Mouse (Mus musculus) monocyte, adult 2 months (primary cell): ENCODE results near the gene Skap1.

ENCODE experiments used
- DNase-seq, 2 experiments: peaks; one replicate each; pipeline ENCODE4 v3.0.0; 2022; ENCODE audit warnings: low spot score in 2 of 2, low read depth in 1 of 2

The Skap1 gene

GRCm38 (mm10) chr11:96740796-96741195 lies 276.4 kb downstream of the Skap1 start:
- DNase-seq = no peak

DNA sequence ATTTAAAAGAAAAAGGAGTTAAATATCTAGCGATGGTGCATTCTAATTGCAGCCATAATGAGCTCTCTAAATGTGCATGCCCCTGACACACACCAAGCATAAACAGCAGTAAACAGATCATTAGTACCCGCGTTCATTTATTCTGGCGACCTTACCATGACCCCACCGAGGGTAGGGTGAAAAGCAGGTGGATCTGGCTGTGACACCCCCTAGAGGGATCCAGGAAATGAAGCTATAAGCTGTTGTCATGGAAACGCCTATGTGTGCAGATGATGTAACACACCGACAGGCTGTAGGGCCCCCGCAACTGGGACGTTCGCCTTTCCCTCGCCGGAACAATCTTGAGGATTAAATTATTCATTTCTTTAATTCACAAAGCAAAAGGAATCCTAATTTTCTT lies 277.6 kb downstream of the Skap1 start:
- no peak for DNase-seq

DNA sequence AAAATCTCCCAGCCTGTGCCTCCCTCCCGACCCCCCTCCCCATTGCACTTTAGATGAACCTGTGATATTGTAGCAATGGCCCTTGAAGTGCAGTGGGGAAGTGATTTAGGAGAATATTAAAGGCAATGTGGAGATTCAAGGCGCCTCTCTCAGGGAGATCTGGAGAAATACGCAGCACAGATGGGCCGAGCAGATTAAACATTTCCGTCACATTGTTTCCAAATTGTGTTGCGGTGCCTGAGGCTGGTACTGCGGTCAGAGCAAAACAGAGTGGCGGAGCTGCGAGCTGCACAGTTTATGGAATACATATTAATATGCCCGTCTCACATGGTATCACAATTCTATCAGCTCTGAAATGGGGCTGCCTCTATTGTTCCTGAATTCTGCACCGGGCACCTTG lies 278.6 kb downstream of the Skap1 start:
- no peak for DNase-seq

DNA sequence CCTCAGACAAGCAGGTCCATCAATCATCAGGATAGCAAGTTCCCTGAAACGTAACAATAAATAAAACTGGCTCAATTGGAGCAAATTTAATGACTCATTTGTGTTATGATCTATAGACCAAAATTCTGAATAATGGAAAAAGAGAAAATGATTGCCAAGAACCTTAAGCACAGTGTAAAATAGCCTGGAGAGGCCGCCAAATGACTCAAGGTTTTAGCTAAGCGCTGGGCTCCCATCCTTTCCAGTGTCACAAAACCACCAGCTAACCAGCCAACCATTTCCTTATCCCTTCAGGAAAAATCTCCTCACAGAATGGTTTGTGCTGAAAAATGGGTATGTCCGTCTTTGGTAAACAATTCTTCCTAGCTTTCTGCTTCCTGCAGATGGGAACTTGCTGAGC lies 279.5 kb downstream of the Skap1 start:
- no peak for DNase-seq

GRCm38 (mm10) chr11:96746648-96747047 lies 282.3 kb downstream of the Skap1 start:
- DNase-seq = no peak

- no peak for DNase-seq
Measured at GRCm38 (mm10) chr11:96747555-96747954, 283.2 kb downstream of the Skap1 start.

DNA sequence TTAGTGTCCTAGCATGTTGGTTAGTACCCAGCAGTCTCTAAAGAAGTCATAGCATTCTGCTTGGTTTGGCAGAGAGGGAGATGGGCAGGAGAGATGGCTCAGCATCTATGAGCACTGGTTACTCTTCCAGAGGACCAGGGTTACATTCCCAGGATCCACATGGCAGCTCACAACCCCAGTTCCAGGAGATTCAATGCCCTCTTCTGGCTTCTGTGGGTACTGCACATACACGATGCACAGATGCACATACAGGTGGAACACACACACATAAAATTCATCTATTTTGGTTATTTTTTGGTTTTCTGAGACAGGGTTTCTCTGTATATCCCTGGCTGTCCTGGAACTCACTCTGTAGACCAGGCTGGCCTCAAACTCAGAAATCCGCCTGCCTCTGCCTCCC lies 290.9 kb downstream of the Skap1 start:
- DNase-seq = no peak

GRCm38 (mm10) chr11:96757421-96757820 lies 293.0 kb downstream of the Skap1 start:
- DNase-seq = no peak

DNA sequence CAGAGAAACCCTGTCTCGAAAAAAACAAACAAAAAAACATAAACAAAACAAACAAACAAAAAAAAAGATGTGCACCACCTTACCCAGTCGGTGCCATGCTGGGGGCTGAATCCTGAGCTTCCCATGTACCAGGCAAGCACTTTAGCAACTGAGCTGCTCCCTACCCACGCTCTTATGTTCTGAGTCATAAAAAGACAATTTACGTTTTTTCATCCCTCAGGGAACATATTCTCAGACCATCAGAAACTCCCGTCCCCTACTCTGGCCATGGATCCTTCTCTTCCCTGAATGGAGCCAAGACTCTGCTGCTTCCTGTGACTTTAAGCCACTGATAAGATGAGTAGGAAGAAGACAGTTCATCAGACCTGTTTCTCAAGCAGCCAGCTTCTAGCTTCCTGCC lies 294.0 kb downstream of the Skap1 start:
- DNase-seq = no peak

- DNase-seq = peak in 1 of 2 experiments; percentile 28
Measured at GRCm38 (mm10) chr11:96760042-96760441, 295.6 kb downstream of the Skap1 start.

DNA sequence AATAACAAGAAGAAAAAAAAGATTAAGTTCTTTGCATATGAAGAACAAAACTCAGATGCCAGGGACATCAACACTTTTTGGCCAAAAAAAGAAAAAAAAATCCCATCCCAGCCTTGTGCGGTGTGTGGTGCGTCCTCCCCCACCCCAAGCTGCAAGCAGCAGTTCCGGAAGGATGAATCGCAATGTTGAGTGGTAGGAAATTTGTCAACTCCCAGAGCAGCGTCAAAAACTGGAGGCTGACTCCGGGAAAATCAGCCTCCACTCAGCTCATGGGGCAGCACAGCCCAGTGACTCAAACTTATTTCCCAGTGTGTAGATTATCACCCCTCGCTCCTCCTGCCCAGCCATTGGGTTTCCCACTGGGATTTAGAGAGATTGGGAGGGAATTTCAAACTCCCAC lies 297.6 kb downstream of the Skap1 start:
- DNase-seq = no peak

DNA sequence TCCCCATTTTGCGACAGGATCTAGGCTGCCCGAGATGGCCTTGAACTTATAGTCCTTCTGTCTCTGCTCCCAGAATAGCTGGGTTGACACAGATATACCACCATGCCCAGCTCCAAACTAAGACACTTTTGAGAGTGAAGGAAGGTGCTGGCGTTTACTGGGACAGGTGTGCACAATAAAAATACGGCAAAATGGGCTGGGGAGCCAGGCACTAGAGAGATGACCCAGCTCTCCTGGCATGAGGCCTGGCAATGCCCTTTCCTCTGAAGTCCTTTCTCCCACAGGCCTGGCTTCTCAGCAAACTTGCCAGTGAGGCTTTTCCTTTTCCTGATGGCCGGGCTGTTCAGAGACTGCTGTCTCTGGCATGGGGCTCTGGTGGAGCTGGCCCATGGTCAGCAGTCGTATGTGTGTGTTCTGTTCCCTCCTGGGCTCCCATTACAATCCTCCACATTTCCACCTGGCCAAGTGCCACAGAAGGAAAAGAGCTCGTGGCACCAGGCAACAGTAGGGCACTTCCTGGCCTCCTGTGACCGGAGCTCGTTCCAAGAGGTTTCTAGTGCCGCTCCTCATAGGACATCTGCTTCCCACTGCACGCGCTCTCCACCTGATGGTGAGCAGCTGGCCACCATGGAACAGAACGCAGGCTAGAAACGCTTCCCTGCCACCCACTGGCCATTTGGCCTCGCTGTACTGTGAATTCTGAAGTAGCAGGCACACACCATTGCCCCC lies 298.5 kb downstream of the Skap1 start:
- no peak for DNase-seq

DNA sequence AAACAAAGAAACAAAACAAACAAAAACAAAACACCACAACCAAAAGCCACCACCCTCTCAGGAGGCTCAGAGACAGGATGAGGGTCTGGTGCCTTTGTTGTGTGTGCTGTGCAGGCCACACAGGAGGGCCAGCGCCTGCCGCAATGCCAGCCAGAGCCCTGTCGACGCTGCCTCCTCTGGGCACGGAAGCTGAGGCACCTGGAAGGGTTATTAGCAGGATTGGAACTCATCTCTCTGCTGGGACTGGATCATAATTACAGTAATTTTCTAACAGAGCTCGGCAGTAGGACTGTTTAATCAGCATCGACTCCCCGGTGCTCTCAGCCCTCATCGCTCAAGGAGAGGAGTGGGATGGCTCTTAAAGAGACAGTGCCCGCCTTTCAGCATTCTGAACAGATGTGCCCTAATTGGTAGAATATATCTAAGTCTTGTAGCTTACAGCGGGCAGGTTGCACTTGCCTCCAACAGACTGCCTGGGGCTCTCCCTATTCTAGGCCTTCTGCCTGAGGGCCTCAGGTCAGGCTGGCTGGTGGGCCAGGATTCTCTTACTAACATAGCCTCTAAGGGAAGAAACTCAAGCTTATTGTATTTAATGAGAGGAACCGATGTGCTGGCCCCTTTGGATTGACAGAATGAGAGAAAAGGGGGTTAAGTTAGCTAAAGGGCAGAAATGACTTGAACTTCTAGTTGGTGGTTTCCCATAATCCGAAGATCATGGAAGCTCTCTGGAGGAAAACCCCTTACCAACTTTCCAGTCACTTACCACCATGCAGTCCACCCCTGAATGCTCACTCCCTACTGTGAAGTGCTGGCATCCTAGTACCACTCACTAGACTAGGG lies 300.3 kb downstream of the Skap1 start:
- no peak for DNase-seq

GRCm38 (mm10) chr11:96765645-96766044 lies 301.3 kb downstream of the Skap1 start:
- DNase-seq = peak; percentile 22 to 53

- no peak for DNase-seq
Measured at GRCm38 (mm10) chr11:96766555-96766954, 302.2 kb downstream of the Skap1 start.

DNA sequence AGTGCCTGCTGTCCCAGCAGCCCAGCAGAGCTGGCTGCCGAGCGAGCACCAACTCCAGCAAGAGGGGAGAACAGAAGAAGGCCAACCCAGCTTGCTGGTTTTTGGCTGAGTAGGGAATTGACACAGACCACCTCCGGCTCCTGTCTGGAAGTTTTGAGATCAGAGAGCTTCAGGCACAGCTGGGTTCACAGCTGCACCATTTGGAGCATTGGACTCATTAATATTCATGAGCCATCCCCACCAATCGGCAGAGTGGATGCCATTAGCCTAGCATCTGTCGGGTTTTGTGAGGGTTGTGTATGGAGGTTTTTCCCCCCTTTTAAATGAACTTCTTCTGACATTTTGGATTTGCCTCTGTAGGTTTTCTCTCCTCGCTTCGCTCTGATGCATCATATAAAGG lies 302.7 kb downstream of the Skap1 start:
- DNase-seq = no peak

- no peak for DNase-seq
Measured at GRCm38 (mm10) chr11:96768240-96768639, 303.8 kb downstream of the Skap1 start.

- no peak for DNase-seq
Measured at GRCm38 (mm10) chr11:96771274-96771975, 307.0 kb downstream of the Skap1 start.

DNA sequence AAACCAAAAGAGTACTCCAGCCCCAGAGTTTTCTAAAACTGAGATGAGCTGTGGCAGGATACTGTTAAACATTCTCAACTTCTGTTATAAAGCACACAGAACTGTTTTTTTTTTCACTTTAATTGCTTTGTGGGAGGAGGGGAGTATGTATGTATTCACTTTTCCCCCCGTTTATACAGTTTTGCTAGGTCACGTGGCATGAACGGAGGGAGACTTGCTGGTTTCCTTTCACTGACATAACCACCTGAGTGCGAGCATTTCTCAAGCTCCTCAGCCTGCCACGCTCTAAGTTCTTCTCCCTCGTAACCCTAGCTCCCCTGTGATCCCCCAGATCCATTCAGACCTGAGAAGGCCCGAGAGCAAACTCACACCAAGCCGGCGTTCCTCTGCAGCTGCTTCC lies 308.0 kb downstream of the Skap1 start:
- no peak for DNase-seq

DNA sequence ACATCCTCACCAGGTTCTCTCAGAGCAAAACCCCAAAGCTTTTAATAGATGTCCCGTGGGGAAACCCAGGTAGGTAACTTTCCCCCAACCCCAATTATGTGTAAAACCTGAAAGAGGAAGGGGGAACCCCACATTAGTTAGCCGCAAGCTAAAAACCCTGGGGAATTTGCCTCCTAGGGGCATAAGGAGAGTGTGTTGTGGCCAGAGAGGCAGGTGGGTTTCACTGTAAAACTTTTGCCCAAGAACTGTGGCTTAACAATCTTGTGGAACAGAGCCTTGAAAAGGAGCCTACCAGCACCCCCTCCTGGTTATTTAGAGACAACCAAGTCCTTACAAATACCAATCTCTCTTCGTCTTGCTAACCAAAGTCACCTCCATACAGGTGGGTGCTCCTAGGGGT lies 310.1 kb downstream of the Skap1 start:
- no peak for DNase-seq

GRCm38 (mm10) chr11:96775063-96775462 lies 310.7 kb downstream of the Skap1 start:
- no peak for DNase-seq

GRCm38 (mm10) chr11:96775665-96776064 lies 311.3 kb downstream of the Skap1 start:
- no peak for DNase-seq
